Mouse (Mus musculus): ENCODE measurements around the gene Vmn1r220.

GRCm38 (mm10) chr13:23159012-23159411, 28.8 kb downstream of the Vmn1r220 start, which contains the start of gene Vmn1r219:
- no peak for TF ChIP-seq CTCF (IDR thresholded peaks at IDR 0.05)
- TF ChIP-seq EP300 (IDR thresholded peaks at IDR 0.05; ENCODE audit: insufficient read depth, low read depth, low read length): no peak
